ENCODE assay signal across 7 mouse cellular contexts in the genomic region with DNA sequence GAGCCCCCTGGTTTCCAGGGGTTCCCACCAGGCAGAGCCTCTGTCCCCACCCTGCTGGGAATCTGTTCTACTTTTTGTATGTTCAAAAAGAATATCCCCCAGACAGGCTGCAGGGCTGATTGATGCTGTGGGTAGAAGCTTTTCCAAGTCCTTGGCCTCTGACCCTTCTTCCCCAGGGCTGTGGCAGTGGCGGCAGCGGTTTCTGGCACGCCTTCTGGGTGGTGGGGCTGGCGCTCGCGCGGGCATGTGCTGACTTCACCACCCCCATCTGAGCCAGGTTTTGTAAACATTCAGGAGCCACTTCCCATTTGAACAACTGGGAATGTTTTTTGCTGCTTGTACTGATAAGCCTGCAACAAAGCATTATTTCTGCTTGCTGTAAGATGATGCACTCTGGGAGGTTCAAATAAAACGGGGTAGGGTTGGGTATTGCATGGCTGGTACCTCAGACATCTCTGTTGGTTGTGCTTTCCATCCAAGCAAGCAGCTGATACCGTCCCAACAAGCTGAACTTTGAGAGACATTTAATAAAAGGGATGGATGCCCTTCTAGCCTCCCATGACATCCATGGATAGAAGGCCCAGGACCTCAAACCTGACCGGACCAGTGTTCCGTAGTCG. TPM values are rescaled to one million over a fixed set of nuclear protein-coding genes. Genes with fewer than 3 reads are reported as not detected.
DNase-seq lines count a peak whose midpoint lies in the region; ATAC-seq and TF ChIP-seq lines count a peak whose summit lies in the region.

No protein-coding gene starts in this region.

- H3K4me1 ChIP-seq in heart, embryonic 13.5 days = peaks cover 29% of the 10 kb centered on the region
- peaks cover 0 to 20% of the 10 kb centered on the region in 2 experiments; a peak in 3 of 4 replicates for H3K4me1 ChIP-seq in liver, embryonic 14.5 days (replicated peaks; ENCODE audit: control insufficient read depth in 2 of 2, insufficient read depth in 2 of 2, low read length in 1 of 2)
- peaks cover 50% of the 10 kb centered on the region for H3K4me1 ChIP-seq in olfactory bulb, adult 2 months (ENCODE audit: control insufficient read depth, insufficient read depth, low read length)

- H3K36me3 ChIP-seq in heart, embryonic 13.5 days = peaks cover 32% of the 10 kb centered on the region
- H3K36me3 ChIP-seq in liver, embryonic 14.5 days (replicated peaks; ENCODE audit: control insufficient read depth, insufficient read depth, low read depth) = peaks cover 91% of the 10 kb centered on the region

- TF ChIP-seq EP300 in liver, embryonic 14.5 days (IDR thresholded peaks at IDR 0.05; ENCODE audit: low read depth) = no peak

- H3K4me3 ChIP-seq in heart, embryonic 13.5 days = 0 out of 2 replicates have a peak overlapping the region, but pooled peaks have one; percentile 4
- H3K4me3 ChIP-seq in liver, embryonic 14.5 days (ENCODE audit: insufficient read depth in 1 of 2, low read depth in 2 of 2, low read length in 2 of 2) = no peak overlapping the region
- H3K4me3 ChIP-seq in olfactory bulb, adult 2 months (ENCODE audit: insufficient read depth, low read depth, low read length) = no peak overlapping the region

- H3K27ac ChIP-seq in heart, embryonic 13.5 days (replicated peaks) = peak overlapping the region; percentile 50; the same call in 1 of the 2 replicates
- peak overlapping the region; percentile 7; the same call in 1 of the 2 replicates for H3K27ac ChIP-seq in liver, embryonic 14.5 days
- peak overlapping the region; percentile 79 for H3K27ac ChIP-seq in olfactory bulb, adult 2 months (ENCODE audit: insufficient read depth, low read depth, low read length)

- TF ChIP-seq POLR2A in olfactory bulb, adult 2 months (IDR thresholded peaks at IDR 0.05; ENCODE audit: insufficient read depth, low read depth, low read length) = no peak

- peak; percentile 21 for ATAC-seq in activated CD4-positive, CD25-positive, alpha-beta regulatory T cell, adult 4 months
- ATAC-seq in heart, embryonic 13.5 days (ENCODE audit: extremely low read depth, insufficient number of reproducible peaks, low FRiP score, low TSS enrichment) = no peak
- no peak; the same call in 1 of the 2 replicates for ATAC-seq in liver, embryonic 14.5 days (ENCODE audit: insufficient read depth)

- 22% methylated on average over 12 of the region's 12 CpGs for WGBS in heart, embryonic 13.5 days
- WGBS in liver, embryonic 14.5 days (ENCODE audit: insufficient replicate concordance) = 5% methylated on average over 12 of the region's 12 CpGs
- 12% methylated on average over 12 of the region's 12 CpGs for WGBS in olfactory bulb, adult 2 months

- H3K27me3 ChIP-seq in heart, embryonic 13.5 days (replicated peaks) = peaks cover 12% of the 10 kb centered on the region
- H3K27me3 ChIP-seq in liver, embryonic 14.5 days (ENCODE audit: control insufficient read depth, insufficient read depth, low read length) = no peaks in the 10 kb centered on the region

- H3K9ac ChIP-seq in heart, embryonic 13.5 days = peak overlapping the region; percentile 34; the same call in 1 of the 2 replicates
- no peak overlapping the region; the same call in 1 of the 2 replicates for H3K9ac ChIP-seq in liver, embryonic 14.5 days (replicated peaks)

- H3K4me2 ChIP-seq in heart, embryonic 13.5 days = peak overlapping the region; percentile 49
- peak overlapping the region; percentile 32 for H3K4me2 ChIP-seq in liver, embryonic 14.5 days (ENCODE audit: low read depth)

- no peaks in the 10 kb centered on the region for H3K9me3 ChIP-seq in heart, embryonic 13.5 days
- H3K9me3 ChIP-seq in liver, embryonic 14.5 days (ENCODE audit: control insufficient read depth, low read length) = no peaks in the 10 kb centered on the region

- DNase-seq in CD4-positive, CD25-positive, alpha-beta regulatory T cell, adult 2 months (ENCODE audit: low read depth, low spot score) = peak; percentile 36
- DNase-seq in liver, embryonic 14.5 days (ENCODE audit: low read depth in 3 of 3, low spot score in 3 of 3) = no peak
- DNase-seq in T-cell, adult 2 months (ENCODE audit: low spot score) = no peak
- no peak for DNase-seq in layer of hippocampus, adult 11-12 months (ENCODE audit: low spot score)

- no peak for TF ChIP-seq CTCF in liver, embryonic 14.5 days (IDR thresholded peaks at IDR 0.05; ENCODE audit: low read depth)
- TF ChIP-seq CTCF in olfactory bulb, adult 2 months (IDR thresholded peaks at IDR 0.05; ENCODE audit: insufficient read depth, low read depth, low read length) = no peak

RNA-seq across cellular contexts. Expression of a gene that starts 32.8 kb away (rescaled TPM):
- polyA plus RNA-seq in activated CD4-positive, CD25-positive, alpha-beta regulatory T cell, adult 4 months (2017; shearing (Covaris generic)) = 10 to 100 TPM; 45.6 to 60.6 TPM
- 101 and 108 TPM in 2 replicates for polyA plus RNA-seq in heart, embryonic 13.5 days (2015; fragmentation: Nextera tagmentation; extraction: Ambion mirVana)
- polyA plus RNA-seq in liver, embryonic 14.5 days (2012; rRNA removed) = 73.8 and 84.7 TPM in 2 replicates
- polyA plus RNA-seq in liver, embryonic 14.5 days (2014; fragmentation: Nextera tagmentation; extraction: Ambion mirVana) = 69.8 and 80.4 TPM in 2 replicates
- not detected in 2 replicates for polyA plus RNA-seq in olfactory bulb, adult 2 months (2012; ENCODE audit: insufficient read depth, insufficient read length, low replicate concordance, missing spikeins)

RNA-seq across cellular contexts. Expression of a gene that starts 33.3 kb away (rescaled TPM):
- polyA plus RNA-seq in activated CD4-positive, CD25-positive, alpha-beta regulatory T cell, adult 4 months (2017; shearing (Covaris generic)) = 10 to 100 TPM; 16.2 to 21.6 TPM
- 34.5 and 37.4 TPM in 2 replicates for polyA plus RNA-seq in heart, embryonic 13.5 days (2015; fragmentation: Nextera tagmentation; extraction: Ambion mirVana)
- polyA plus RNA-seq in liver, embryonic 14.5 days (2012; rRNA removed) = 79.9 and 113 TPM in 2 replicates
- polyA plus RNA-seq in liver, embryonic 14.5 days (2014; fragmentation: Nextera tagmentation; extraction: Ambion mirVana) = 110 and 112 TPM in 2 replicates
- polyA plus RNA-seq in olfactory bulb, adult 2 months (2012; ENCODE audit: insufficient read depth, insufficient read length, low replicate concordance, missing spikeins) = not detected in 2 replicates

RNA-seq across cellular contexts. Expression of a gene that starts 39.1 kb away (rescaled TPM):
- polyA plus RNA-seq in activated CD4-positive, CD25-positive, alpha-beta regulatory T cell, adult 4 months (2017; shearing (Covaris generic)) = 10 to 100 TPM; 11.4 to 11.9 TPM
- polyA plus RNA-seq in heart, embryonic 13.5 days (2015; fragmentation: Nextera tagmentation; extraction: Ambion mirVana) = 8.7 and 9.1 TPM in 2 replicates
- polyA plus RNA-seq in liver, embryonic 14.5 days (2012; rRNA removed) = 5.7 and 6.0 TPM in 2 replicates
- 7.7 and 9.0 TPM in 2 replicates for polyA plus RNA-seq in liver, embryonic 14.5 days (2014; fragmentation: Nextera tagmentation; extraction: Ambion mirVana)
- polyA plus RNA-seq in olfactory bulb, adult 2 months (2012; ENCODE audit: insufficient read depth, insufficient read length, low replicate concordance, missing spikeins) = not detected in 2 replicates

RNA-seq across cellular contexts. Expression of a gene that starts 39.3 kb away (rescaled TPM):
- polyA plus RNA-seq in activated CD4-positive, CD25-positive, alpha-beta regulatory T cell, adult 4 months (2017; shearing (Covaris generic)) = 1 to 10 TPM; 1.4 to 2.6 TPM
- 1.5 and 1.7 TPM in 2 replicates for polyA plus RNA-seq in heart, embryonic 13.5 days (2015; fragmentation: Nextera tagmentation; extraction: Ambion mirVana)
- polyA plus RNA-seq in liver, embryonic 14.5 days (2012; rRNA removed) = 2.2 and 2.3 TPM in 2 replicates
- polyA plus RNA-seq in liver, embryonic 14.5 days (2014; fragmentation: Nextera tagmentation; extraction: Ambion mirVana) = 0.63 and 1.0 TPM in 2 replicates
- polyA plus RNA-seq in olfactory bulb, adult 2 months (2012; ENCODE audit: insufficient read depth, insufficient read length, low replicate concordance, missing spikeins) = not detected in 2 replicates

Comparison
In these comparisons a context has a peak if more than half of its experiments do, and no peak if none do; other contexts are left out.
1. H3K27ac ChIP-seq: peak in every context shown above with its lines; median percentile 79 in olfactory bulb, adult 2 months; 50 in heart, embryonic 13.5 days; 7 in liver, embryonic 14.5 days.